Mouse (Mus musculus): Measurements from ENCODE around the gene Ccdc50. TPM values are rescaled to one million over a fixed set of nuclear protein-coding genes. Genes with fewer than 3 reads are reported as not detected.

The Ccdc50 gene
- polyA plus RNA-seq, 1 experiment, result 13.8 TPM

DNA sequence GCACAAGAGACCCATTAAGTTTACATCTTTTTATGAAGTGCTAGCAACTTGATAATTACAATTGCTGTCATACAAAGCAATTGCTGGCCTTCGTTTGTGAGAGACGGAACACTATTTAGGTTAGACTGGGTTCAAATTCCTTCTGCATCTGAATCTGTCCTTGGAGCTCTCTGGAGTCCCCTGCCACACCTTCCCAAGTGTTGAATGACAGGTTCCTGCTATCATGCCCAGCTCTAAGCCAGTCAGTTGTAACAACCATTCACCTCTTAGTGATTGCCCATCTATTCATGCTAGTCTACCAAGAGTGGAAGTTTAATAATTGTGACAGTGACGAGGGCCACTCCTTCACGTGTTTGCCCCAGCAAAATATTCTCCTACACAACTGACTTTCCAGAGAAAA, 6.5 kb upstream of the Ccdc50 start:
- Histone ChIP-seq H3K4me3 (no peak overlapping the region), H3K79me2 (ENCODE audit: control insufficient read depth, insufficient read depth) (no peaks in the 10 kb centered on the region), H3ac (ENCODE audit: control insufficient read depth, insufficient read length) (no peak overlapping the region), H3K4me2 (ENCODE audit: low read depth) (no peak overlapping the region), H3K27me3 (ENCODE audit: control insufficient read depth, insufficient read depth, insufficient read length) (no peaks in the 10 kb centered on the region), H3K36me3 (ENCODE audit: control insufficient read depth, insufficient read depth) (no peaks in the 10 kb centered on the region)
- TF ChIP-seq POLR2AphosphoS2 (IDR thresholded peaks at IDR 0.05; ENCODE audit: insufficient read length, low read depth), result no peak
- no peak for TF ChIP-seq MYOD1 (IDR thresholded peaks at IDR 0.05; ENCODE audit: control insufficient read depth in 1 of 3, insufficient read length in 2 of 3, low read depth in 2 of 3)
- no peak for TF ChIP-seq POLR2A (IDR thresholded peaks at IDR 0.05; ENCODE audit: insufficient read length, low read depth)
- no peak for TF ChIP-seq E2F4 (IDR thresholded peaks at IDR 0.05; ENCODE audit: insufficient read depth)
- no peak for TF ChIP-seq REST (IDR thresholded peaks at IDR 0.05; ENCODE audit: insufficient read depth, insufficient read length)

DNA sequence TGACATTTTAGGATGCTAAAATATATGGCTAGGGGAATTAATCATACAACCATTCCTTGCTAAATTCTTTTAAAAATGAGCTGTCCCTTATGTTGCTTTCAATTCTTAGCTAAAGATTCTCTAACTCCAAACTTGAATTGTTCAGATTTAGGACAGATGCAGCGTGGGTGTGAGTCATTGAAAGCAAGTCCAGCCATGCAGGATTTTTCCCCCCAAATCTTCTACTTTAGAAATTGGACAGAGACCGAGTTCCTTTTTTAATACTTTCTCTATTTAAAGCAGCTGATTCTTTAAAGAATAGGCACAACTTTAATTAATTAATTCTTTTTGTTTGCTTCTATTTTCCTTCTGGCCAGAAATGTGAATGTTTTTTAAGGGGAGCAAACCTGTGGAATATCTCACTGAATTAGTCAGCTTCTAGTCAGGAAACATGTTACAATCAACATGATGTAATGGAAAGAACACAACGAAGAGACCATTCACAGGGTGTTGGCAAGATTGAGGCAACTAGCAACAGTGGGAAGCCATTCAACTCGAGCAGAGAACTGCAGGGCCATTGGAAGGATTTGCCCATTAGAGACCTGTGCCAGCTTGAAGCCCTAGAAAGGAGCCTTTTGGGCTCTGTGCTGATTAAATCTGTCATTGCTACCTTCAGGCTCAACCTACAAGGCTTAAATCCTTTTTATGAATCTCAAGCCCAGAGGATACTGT, 3.6 kb upstream of the Ccdc50 start:
- Histone ChIP-seq H3K36me3 (ENCODE audit: control insufficient read depth, insufficient read depth) (no peaks in the 10 kb centered on the region), H3ac (ENCODE audit: control insufficient read depth, insufficient read length) (no peak overlapping the region), H3K27me3 (ENCODE audit: control insufficient read depth, insufficient read depth, insufficient read length) (no peaks in the 10 kb centered on the region), H3K4me2 (ENCODE audit: low read depth) (peak overlapping the region; percentile 7), H3K4me3 (no peak overlapping the region), H3K79me2 (ENCODE audit: control insufficient read depth, insufficient read depth) (peaks cover 9% of the 10 kb centered on the region)
- TF ChIP-seq MYOD1 (IDR thresholded peaks at IDR 0.05; ENCODE audit: control insufficient read depth in 1 of 3, insufficient read length in 2 of 3, low read depth in 2 of 3) (no peak), REST (IDR thresholded peaks at IDR 0.05; ENCODE audit: insufficient read depth, insufficient read length) (no peak), MAX (IDR thresholded peaks at IDR 0.05; ENCODE audit: low read depth) (no peak), TCF12 (IDR thresholded peaks at IDR 0.05; ENCODE audit: insufficient read depth, poor library complexity, severe bottlenecking) (no peak), CEBPB (IDR thresholded peaks at IDR 0.05; ENCODE audit: insufficient read depth, poor library complexity, severe bottlenecking) (no peak), E2F4 (IDR thresholded peaks at IDR 0.05; ENCODE audit: insufficient read depth) (no peak), MYOG (IDR thresholded peaks at IDR 0.05; ENCODE audit: control insufficient read depth in 1 of 3, insufficient read depth in 1 of 3, insufficient read length in 2 of 3, low read depth in 2 of 3) (no peak), POLR2AphosphoS2 (IDR thresholded peaks at IDR 0.05; ENCODE audit: insufficient read length, low read depth) (no peak)

DNA sequence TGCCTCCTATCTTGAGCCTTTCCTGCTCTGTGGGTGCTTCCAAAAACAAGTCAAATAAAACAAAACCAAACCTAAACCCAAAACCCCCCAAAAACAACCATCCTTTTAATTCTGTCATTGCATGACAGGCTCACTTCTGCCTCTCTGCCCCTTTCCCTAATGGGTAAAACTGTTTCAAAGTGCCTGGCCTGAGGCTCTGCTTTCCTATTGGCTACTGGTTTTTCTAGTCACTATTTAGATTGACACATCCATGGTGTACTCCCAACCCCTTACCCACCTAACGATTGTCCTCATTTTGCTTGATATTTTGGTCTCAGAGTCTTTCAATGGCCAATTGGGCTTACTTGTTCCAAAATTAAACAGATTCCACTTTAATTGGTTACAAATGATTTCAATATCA, 3.0 kb upstream of the Ccdc50 start:
- TF ChIP-seq TCF3 (IDR thresholded peaks at IDR 0.05; ENCODE audit: insufficient read length, low read depth), result no peak
- TF ChIP-seq USF1 (IDR thresholded peaks at IDR 0.05; ENCODE audit: low read depth), result no peak
- no peak for TF ChIP-seq SRF (IDR thresholded peaks at IDR 0.05; ENCODE audit: control insufficient read depth, insufficient read length, low read depth)
- TF ChIP-seq POLR2AphosphoS2 (IDR thresholded peaks at IDR 0.05; ENCODE audit: insufficient read length, low read depth), result no peak
- no peak for TF ChIP-seq REST (IDR thresholded peaks at IDR 0.05; ENCODE audit: insufficient read depth, insufficient read length)
- no peak for TF ChIP-seq MAX (IDR thresholded peaks at IDR 0.05; ENCODE audit: low read depth)
- TF ChIP-seq E2F4 (IDR thresholded peaks at IDR 0.05; ENCODE audit: insufficient read depth), result no peak
- TF ChIP-seq CEBPB (IDR thresholded peaks at IDR 0.05; ENCODE audit: insufficient read depth, poor library complexity, severe bottlenecking), result no peak
- TF ChIP-seq POLR2A (IDR thresholded peaks at IDR 0.05; ENCODE audit: insufficient read length, low read depth), result no peak
- TF ChIP-seq MYOD1 (IDR thresholded peaks at IDR 0.05; ENCODE audit: control insufficient read depth in 1 of 3, insufficient read length in 2 of 3, low read depth in 2 of 3), result no peak
- no peak for TF ChIP-seq TCF12 (IDR thresholded peaks at IDR 0.05; ENCODE audit: insufficient read depth, poor library complexity, severe bottlenecking)
- no peaks in the 10 kb centered on the region for H3K36me3 ChIP-seq (ENCODE audit: control insufficient read depth, insufficient read depth)

DNA sequence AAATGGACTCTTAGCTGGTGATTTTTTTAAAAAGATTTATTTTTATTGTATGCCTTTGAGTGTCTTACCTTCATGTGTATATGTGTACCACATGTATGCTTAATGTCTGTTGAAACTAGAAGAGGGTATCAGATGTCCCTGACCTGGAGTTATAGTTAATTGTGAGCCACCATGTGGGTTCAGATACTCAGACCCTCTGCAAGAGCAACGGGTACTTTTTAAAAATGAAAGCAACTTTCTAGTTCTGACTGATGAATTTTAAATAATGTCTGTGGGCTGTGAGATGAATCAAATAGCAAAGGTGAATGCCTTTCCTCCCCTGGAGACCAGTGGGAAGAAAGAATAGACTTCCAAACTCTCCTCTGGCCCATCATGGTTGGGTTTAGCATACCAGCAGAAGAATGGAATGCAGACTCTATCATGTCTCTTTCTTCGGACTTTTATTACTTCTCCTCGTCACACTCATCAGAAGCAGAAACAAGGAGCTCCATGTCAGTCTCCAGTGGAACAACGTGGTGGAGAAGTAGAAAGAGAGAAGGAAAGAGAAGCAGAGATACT, 1.7 kb upstream of the Ccdc50 start:
- H3K36me3 ChIP-seq (ENCODE audit: control insufficient read depth, insufficient read depth), result no peaks in the 10 kb centered on the region
- H3K27me3 ChIP-seq (ENCODE audit: control insufficient read depth, insufficient read depth, insufficient read length), result no peaks in the 10 kb centered on the region
- TF ChIP-seq MAX (IDR thresholded peaks at IDR 0.05; ENCODE audit: low read depth), result no peak
- TF ChIP-seq E2F4 (IDR thresholded peaks at IDR 0.05; ENCODE audit: insufficient read depth), result no peak
- TF ChIP-seq POLR2A (IDR thresholded peaks at IDR 0.05; ENCODE audit: insufficient read length, low read depth), result no peak
- TF ChIP-seq CEBPB (IDR thresholded peaks at IDR 0.05; ENCODE audit: insufficient read depth, poor library complexity, severe bottlenecking), result no peak
- no peak for TF ChIP-seq TCF12 (IDR thresholded peaks at IDR 0.05; ENCODE audit: insufficient read depth, poor library complexity, severe bottlenecking)
- no peak for TF ChIP-seq REST (IDR thresholded peaks at IDR 0.05; ENCODE audit: insufficient read depth, insufficient read length)
- peak overlapping the region; percentile 19 for H3K4me2 ChIP-seq (ENCODE audit: low read depth)
- no peak overlapping the region for H3K4me3 ChIP-seq
- H3ac ChIP-seq (ENCODE audit: control insufficient read depth, insufficient read length), result no peak overlapping the region
- H3K79me2 ChIP-seq (ENCODE audit: control insufficient read depth, insufficient read depth), result peaks cover 28% of the 10 kb centered on the region

More for the DNA sequence above, 3.0 kb upstream of the Ccdc50 start:
- Histone ChIP-seq H3ac (ENCODE audit: control insufficient read depth, insufficient read length) (no peak overlapping the region), H3K79me2 (ENCODE audit: control insufficient read depth, insufficient read depth) (peaks cover 15% of the 10 kb centered on the region), H3K4me3 (no peak overlapping the region), H3K4me2 (ENCODE audit: low read depth) (peak overlapping the region; percentile 7), H3K27me3 (ENCODE audit: control insufficient read depth, insufficient read depth, insufficient read length) (no peaks in the 10 kb centered on the region)
